ENCODE assay signal across 10 mouse cellular contexts in genomic region chr3:105710246-105710645, GRCm38 (mm10). TPM values are rescaled to one million over a fixed set of nuclear protein-coding genes. Genes with fewer than 3 reads are reported as not detected.
DNase-seq lines count a peak whose midpoint lies in the region; ATAC-seq and TF ChIP-seq lines count a peak whose summit lies in the region.
"Had no signal": no experiment of that assay in that cellular context is flagged by ENCODE, and none has a peak within 500 bp of the region (broad histone marks: within the 10 kb centered on the region; RNA-seq: fewer than 3 reads in every experiment).

No protein-coding gene starts in this region.

- H3K27ac ChIP-seq in heart, embryonic 15.5 days: peak overlapping the region; percentile 25; the same call in 1 of the 2 replicates
- H3K27ac ChIP-seq in heart, embryonic 12.5 days (ENCODE audit: poor library complexity, severe bottlenecking): no peak overlapping the region
- no peak overlapping the region for H3K27ac ChIP-seq in lung, postnatal 0 days (ENCODE audit: low read length)
- peak overlapping the region; percentile 64 for H3K27ac ChIP-seq in neural tube, embryonic 15.5 days (replicated peaks)

- H3K4me2 ChIP-seq in heart, embryonic 15.5 days: no peak overlapping the region
- H3K4me2 ChIP-seq in heart, embryonic 12.5 days: no peak overlapping the region
- H3K4me2 ChIP-seq in lung, postnatal 0 days (replicated peaks; ENCODE audit: low read depth, low read length): no peak overlapping the region
- no peak overlapping the region for H3K4me2 ChIP-seq in neural tube, embryonic 15.5 days

- no peak for ATAC-seq in heart, embryonic 15.5 days (replicated peaks; ENCODE audit: insufficient number of reproducible peaks, insufficient read depth, low FRiP score, low read depth)
- ATAC-seq in heart, embryonic 12.5 days (ENCODE audit: insufficient number of reproducible peaks, low FRiP score): no peak
- peak; percentile 41 for ATAC-seq in lung, postnatal 0 days
- peak; percentile 63 for ATAC-seq in neural tube, embryonic 15.5 days (ENCODE audit: low FRiP score)

- peaks cover 47% of the 10 kb centered on the region for H3K4me1 ChIP-seq in heart, embryonic 15.5 days (replicated peaks)
- H3K4me1 ChIP-seq in heart, embryonic 12.5 days (replicated peaks): peaks cover 50% of the 10 kb centered on the region
- H3K4me1 ChIP-seq in lung, postnatal 0 days (ENCODE audit: insufficient read depth, low read depth, low read length): 0 out of 2 replicates have a peak, but pooled peaks cover 3% of the 10 kb centered on the region
- peaks cover 28% of the 10 kb centered on the region for H3K4me1 ChIP-seq in neural tube, embryonic 15.5 days

- no peaks in the 10 kb centered on the region for H3K9me3 ChIP-seq in heart, embryonic 15.5 days (replicated peaks)
- no peaks in the 10 kb centered on the region for H3K9me3 ChIP-seq in heart, embryonic 12.5 days (replicated peaks)
- no peaks in the 10 kb centered on the region for H3K9me3 ChIP-seq in lung, postnatal 0 days (ENCODE audit: low read length)
- H3K9me3 ChIP-seq in neural tube, embryonic 15.5 days (replicated peaks): no peaks in the 10 kb centered on the region

- H3K36me3 ChIP-seq in heart, embryonic 15.5 days: no peaks in the 10 kb centered on the region
- H3K36me3 ChIP-seq in heart, embryonic 12.5 days: no peaks in the 10 kb centered on the region
- no peaks in the 10 kb centered on the region for H3K36me3 ChIP-seq in lung, postnatal 0 days (ENCODE audit: insufficient read depth, low read length)
- H3K36me3 ChIP-seq in neural tube, embryonic 15.5 days: no peaks in the 10 kb centered on the region

- 0 out of 2 replicates have a peak, but pooled peaks cover 2% of the 10 kb centered on the region for H3K27me3 ChIP-seq in heart, embryonic 15.5 days
- peaks cover 12% of the 10 kb centered on the region; the same call in 1 of the 2 replicates for H3K27me3 ChIP-seq in heart, embryonic 12.5 days (replicated peaks)
- H3K27me3 ChIP-seq in lung, postnatal 0 days (replicated peaks; ENCODE audit: insufficient read depth, low read length): no peaks in the 10 kb centered on the region
- peaks cover 22% of the 10 kb centered on the region; the same call in 1 of the 2 replicates for H3K27me3 ChIP-seq in neural tube, embryonic 15.5 days (replicated peaks)
- H3K27me3 ChIP-seq: CH12.LX had no signal

- TF ChIP-seq CTCF in lung, postnatal 0 days (IDR thresholded peaks at IDR 0.05): no peak

- H3K9ac ChIP-seq in heart, embryonic 15.5 days: no peak overlapping the region
- H3K9ac ChIP-seq in heart, embryonic 12.5 days: no peak overlapping the region
- no peak overlapping the region for H3K9ac ChIP-seq in lung, postnatal 0 days (replicated peaks; ENCODE audit: low read depth)
- H3K9ac ChIP-seq in neural tube, embryonic 15.5 days (replicated peaks): no peak overlapping the region

- WGBS in heart, embryonic 15.5 days: 42% methylated on average over 6 of the region's 6 CpGs
- WGBS in heart, embryonic 12.5 days: 65% methylated on average over 6 of the region's 6 CpGs
- 41% methylated on average over 6 of the region's 6 CpGs for WGBS in lung, postnatal 0 days
- WGBS in neural tube, embryonic 15.5 days: 51% methylated on average over 6 of the region's 6 CpGs

- peak; percentile 41; the same call in 1 of the 2 replicates for TF ChIP-seq EP300 in lung, postnatal 0 days (IDR thresholded peaks at IDR 0.05)

- H3K4me3 ChIP-seq in heart, embryonic 15.5 days: no peak overlapping the region
- H3K4me3 ChIP-seq in heart, embryonic 12.5 days: no peak overlapping the region
- no peak overlapping the region for H3K4me3 ChIP-seq in lung, postnatal 0 days (ENCODE audit: low read depth, low read length)
- H3K4me3 ChIP-seq in neural tube, embryonic 15.5 days (replicated peaks): no peak overlapping the region

- DNase-seq in lung, postnatal 0 days (ENCODE audit: low spot score): no peak
- no peak for DNase-seq in lung, postnatal 36 days
- DNase-seq in cerebellum, adult 8-10 months: peak; percentile 51
- no peak for DNase-seq in layer of hippocampus, adult 9-10 months (ENCODE audit: low spot score)
- no peak for DNase-seq in adrenal gland, postnatal 10 days
- DNase-seq: adrenal gland, adult 8-10 months had no signal

RNA-seq across cellular contexts. Expression of gene Inka2, which starts 5.8 kb away (rescaled TPM):
- polyA plus RNA-seq in heart, embryonic 15.5 days (2015; fragmentation: Nextera tagmentation; extraction: Ambion mirVana): 2.7 and 2.8 TPM in 2 replicates
- 2.2 and 3.2 TPM in 2 replicates for polyA plus RNA-seq in heart, embryonic 12.5 days (2016; fragmentation: Nextera tagmentation; extraction: Ambion mirVana)
- 2.7 and 3.9 TPM in 2 replicates for polyA plus RNA-seq in lung, postnatal 0 days (2015; fragmentation: Nextera tagmentation; extraction: Ambion mirVana)
- polyA plus RNA-seq in neural tube, embryonic 15.5 days (2015; fragmentation: Nextera tagmentation; extraction: Ambion mirVana): 7.3 and 9.2 TPM in 2 replicates
- 1 to 10 TPM; 3.2 to 5.8 TPM for total RNA-seq in adrenal gland, postnatal 10 days (2021)

RNA-seq across cellular contexts. Expression of gene Ddx20, which starts 22.9 kb away (rescaled TPM):
- polyA plus RNA-seq in heart, embryonic 15.5 days (2015; fragmentation: Nextera tagmentation; extraction: Ambion mirVana): 18.1 and 20.6 TPM in 2 replicates
- 23.0 and 23.8 TPM in 2 replicates for polyA plus RNA-seq in heart, embryonic 12.5 days (2016; fragmentation: Nextera tagmentation; extraction: Ambion mirVana)
- 15.0 and 16.2 TPM in 2 replicates for polyA plus RNA-seq in lung, postnatal 0 days (2015; fragmentation: Nextera tagmentation; extraction: Ambion mirVana)
- polyA plus RNA-seq in neural tube, embryonic 15.5 days (2015; fragmentation: Nextera tagmentation; extraction: Ambion mirVana): 22.0 and 24.1 TPM in 2 replicates
- 10 to 100 TPM; 17.0 to 17.3 TPM for total RNA-seq in adrenal gland, postnatal 10 days (2021)

Comparison
In these comparisons a context has a peak if more than half of its experiments do, and no peak if none do; other contexts are left out.
1. H3K27ac ChIP-seq: peak in heart, embryonic 15.5 days (single experiment) and neural tube, embryonic 15.5 days (single experiment); none in heart, embryonic 12.5 days (single experiment) and lung, postnatal 0 days (single experiment).
2. ATAC-seq: peak in lung, postnatal 0 days (single experiment) and neural tube, embryonic 15.5 days (single experiment); none in heart, embryonic 15.5 days (single experiment) and heart, embryonic 12.5 days (single experiment).